Mouse (Mus musculus) thymus, adult 2 months (tissue): ENCODE results near the gene Dst. TPM values are rescaled to one million over a fixed set of nuclear protein-coding genes. Genes with fewer than 3 reads are reported as not detected.

ENCODE experiments used
- DNase-seq: peaks from one replicate; pipeline ENCODE4 v3.0.0; 2021
- H3K27ac ChIP-seq: fragments of 200-500 bp; 2 replicates; pipeline ENCODE4 v1.5.1; 2012; ENCODE audit warnings: low read length, control low read depth; ENCODE audit not compliant: control insufficient read depth, insufficient read depth
- H3K27me3 ChIP-seq: fragments of 200-500 bp; 2 replicates; pipeline ENCODE4 v1.6.1; 2012; ENCODE audit warnings: mild to moderate bottlenecking, low read length, moderate library complexity, mixed read lengths; ENCODE audit not compliant: control insufficient read depth, insufficient read depth
- H3K36me3 ChIP-seq: fragments of 200-500 bp; 2 replicates; pipeline ENCODE4 v1.6.1; 2012; ENCODE audit warnings: mild to moderate bottlenecking, low read length, moderate library complexity; ENCODE audit not compliant: control insufficient read depth, insufficient read depth
- H3K4me1 ChIP-seq: fragments of 200-500 bp; replicated peaks from 2 replicates; pipeline ENCODE4 v1.6.1; 2012; ENCODE audit warnings: low read length; ENCODE audit not compliant: control insufficient read depth, insufficient read depth
- H3K4me3 ChIP-seq: fragments of 200-500 bp; 2 replicates; pipeline ENCODE4 v1.5.1; 2012; ENCODE audit warnings: mild to moderate bottlenecking, low read length, control low read depth, moderate library complexity; ENCODE audit not compliant: control insufficient read depth, insufficient read depth
- CTCF ChIP-seq: fragments of 200-500 bp; IDR thresholded peaks from 2 replicates; pipeline ENCODE4 v1.5.1; 2012; ENCODE audit warnings: mild to moderate bottlenecking, control low read depth, low read length, moderate library complexity, borderline replicate concordance; ENCODE audit not compliant: control insufficient read depth, poor library complexity, insufficient read depth; ENCODE audit errors: extremely low read depth
- POLR2A ChIP-seq: fragments of 200-500 bp; IDR thresholded peaks from 2 replicates; pipeline ENCODE4 v1.6.1; 2012; ENCODE audit warnings: mild to moderate bottlenecking, low read length, control low read depth, moderate library complexity; ENCODE audit not compliant: control insufficient read depth, poor library complexity, insufficient read depth; ENCODE audit errors: extremely low read depth
- WGBS: fragments of 180-500 bp; shearing (Covaris S2); methylation state at CpG from one replicate; pipeline ENCODE4 v1.1.7; 2018; 5-methylcytosine and 5-hydroxymethylcytosine counted together
- polyA plus RNA-seq: library from polyadenylated mRNA; depleted of rRNA; stranded (reverse); fragments of >200 nt; gene quantifications from 2 replicates; pipeline ENCODE4 v1.2.3, GENCODE M21; 2012

The Dst gene
- polyA plus RNA-seq, 1 experiment: 24.2 TPM

GRCm38 (mm10) chr1:34070991-34071639 lies 163.1 kb downstream of the Dst start:
- Histone ChIP-seq H3K4me3 (no peak overlapping the region), H3K36me3 (no peaks in the 10 kb centered on the region), H3K4me1 (no peaks in the 10 kb centered on the region), H3K27ac (no peak overlapping the region), H3K27me3 (no peaks in the 10 kb centered on the region)
- TF ChIP-seq CTCF: no peak
- TF ChIP-seq POLR2A: no peak
- no peak for DNase-seq
- 94% methylated on average over 6 of the region's 6 CpGs for WGBS

GRCm38 (mm10) chr1:34072262-34072661 lies 164.2 kb downstream of the Dst start:
- no peak for TF ChIP-seq POLR2A
- Histone ChIP-seq H3K4me1 (no peaks in the 10 kb centered on the region), H3K27me3 (no peaks in the 10 kb centered on the region), H3K36me3 (no peaks in the 10 kb centered on the region), H3K4me3 (no peak overlapping the region), H3K27ac (no peak overlapping the region)
- no peak for DNase-seq
- 78% methylated on average over 7 of the region's 7 CpGs for WGBS

GRCm38 (mm10) chr1:34073436-34074169 lies 165.6 kb downstream of the Dst start:
- Histone ChIP-seq H3K27ac (no peak overlapping the region; the same call in 1 of the 2 replicates), H3K36me3 (no peaks in the 10 kb centered on the region), H3K27me3 (no peaks in the 10 kb centered on the region), H3K4me1 (no peaks in the 10 kb centered on the region), H3K4me3 (no peak overlapping the region)
- 93% methylated on average over 10 of the region's 10 CpGs for WGBS
- DNase-seq: no peak
- no peak for TF ChIP-seq CTCF
- no peak for TF ChIP-seq POLR2A

DNA sequence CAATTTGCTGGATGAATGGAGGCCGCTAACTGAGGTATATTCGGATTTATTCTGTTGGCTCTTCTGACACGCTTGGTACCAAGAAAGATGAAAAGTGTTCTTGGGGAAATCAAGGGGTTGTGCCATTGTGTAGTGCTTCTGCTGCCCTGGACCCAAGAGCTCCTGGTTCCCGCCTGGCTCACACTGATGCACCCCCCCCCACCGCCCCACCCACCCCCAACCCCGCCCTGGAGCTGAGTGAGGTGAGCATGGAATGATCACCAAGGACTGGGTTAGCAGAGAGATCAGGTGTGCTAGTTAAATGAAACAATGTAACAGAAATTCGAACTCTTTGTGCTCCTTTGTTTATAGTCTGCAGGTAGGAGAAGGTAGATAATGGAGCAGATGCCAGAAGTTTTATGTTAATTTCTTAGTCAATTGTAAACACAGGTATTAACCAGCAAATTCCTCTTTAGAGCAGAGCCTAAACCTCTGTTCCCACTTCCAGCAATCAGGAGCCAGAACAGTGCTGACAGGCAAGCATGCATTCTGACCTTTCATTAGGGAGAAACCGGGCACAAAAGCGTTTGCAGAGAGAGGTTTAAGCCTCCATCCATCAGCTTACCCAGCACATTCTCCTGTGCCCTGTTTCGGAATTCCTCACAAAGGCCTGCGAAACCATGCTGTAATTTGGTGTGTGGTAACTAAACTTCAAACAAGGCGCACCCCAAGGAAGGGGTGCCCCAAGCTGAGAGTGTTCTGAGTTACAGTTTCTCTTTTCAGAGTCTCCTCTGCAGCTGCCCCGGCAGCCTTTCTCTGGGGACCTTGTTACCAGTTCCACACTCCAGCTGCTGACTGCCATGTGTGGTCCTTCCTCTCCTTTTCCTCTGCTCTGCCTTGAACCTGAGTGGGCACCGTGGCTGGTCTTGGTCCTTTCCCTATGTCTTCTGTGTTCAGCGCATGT lies 166.5 kb downstream of the Dst start:
- DNase-seq: no peak
- no peak overlapping the region for H3K27ac ChIP-seq
- WGBS: 89% methylated on average over 15 of the region's 15 CpGs
- TF ChIP-seq POLR2A (no peak), CTCF (no peak)
- no peaks in the 10 kb centered on the region for H3K36me3 ChIP-seq
- no peaks in the 10 kb centered on the region for H3K27me3 ChIP-seq
- H3K4me3 ChIP-seq: no peak overlapping the region
- no peaks in the 10 kb centered on the region for H3K4me1 ChIP-seq

DNA sequence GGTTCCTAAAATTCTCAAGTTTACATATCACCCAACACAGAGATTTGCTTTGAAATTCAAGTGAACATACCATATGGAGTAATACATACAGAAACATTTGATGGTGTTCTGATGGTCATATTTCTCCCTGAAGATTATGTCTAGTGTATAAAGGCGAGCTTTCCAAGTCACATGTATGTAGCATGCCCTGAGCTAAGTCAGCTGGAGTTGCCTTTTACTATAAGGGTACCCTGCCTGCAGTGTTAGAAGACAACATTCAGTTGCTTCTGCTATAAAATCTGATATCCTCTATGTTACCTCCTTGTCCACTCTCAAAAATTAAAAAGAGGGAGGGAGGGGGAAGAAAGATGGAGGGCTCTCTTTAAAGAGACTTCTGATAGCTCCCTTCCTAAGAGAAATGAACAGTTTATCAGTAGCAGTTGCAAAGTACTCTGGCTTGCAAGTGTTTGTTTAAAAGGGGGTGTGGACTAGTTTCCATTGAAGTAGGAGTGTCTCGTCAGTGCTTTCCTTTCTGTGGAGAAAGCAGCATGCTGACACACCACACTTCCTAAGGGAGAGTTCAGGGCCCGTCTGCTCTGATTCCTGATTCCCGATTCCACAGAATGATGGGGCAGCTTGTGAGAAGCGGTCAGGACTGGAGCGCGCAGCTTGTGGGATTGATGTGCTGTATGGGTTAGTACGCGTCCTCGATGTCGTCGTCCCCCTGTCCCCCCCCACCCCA lies 168.8 kb downstream of the Dst start:
- Histone ChIP-seq H3K4me1 (no peaks in the 10 kb centered on the region), H3K4me3 (no peak overlapping the region), H3K27me3 (no peaks in the 10 kb centered on the region), H3K36me3 (no peaks in the 10 kb centered on the region), H3K27ac (no peak overlapping the region)
- TF ChIP-seq POLR2A (no peak), CTCF (no peak)
- 45% methylated on average over 12 of the region's 12 CpGs for WGBS
- no peak for DNase-seq

GRCm38 (mm10) chr1:34077422-34077790 lies 169.4 kb downstream of the Dst start:
- H3K4me3 ChIP-seq: no peak overlapping the region
- TF ChIP-seq CTCF: no peak
- no peak for TF ChIP-seq POLR2A
- no peaks in the 10 kb centered on the region for H3K36me3 ChIP-seq
- WGBS: 59% methylated on average over 7 of the region's 7 CpGs
- no peak for DNase-seq
- H3K4me1 ChIP-seq: no peaks in the 10 kb centered on the region
- no peaks in the 10 kb centered on the region for H3K27me3 ChIP-seq
- H3K27ac ChIP-seq: no peak overlapping the region
